Mouse (Mus musculus) stomach, postnatal 0 days (tissue): ENCODE data around the gene Cars.

Experiments used
- CTCF ChIP-seq: IDR thresholded peaks from 2 replicates; pipeline ENCODE4 v1.5.1; 2016; ENCODE audit warnings: antibody characterized with exemption, low read depth, mild to moderate bottlenecking, moderate library complexity
- EP300 ChIP-seq: optimal IDR thresholded peaks from 2 replicates; pipeline ENCODE3; 2016; ENCODE audit warnings: antibody characterized with exemption

DNA sequence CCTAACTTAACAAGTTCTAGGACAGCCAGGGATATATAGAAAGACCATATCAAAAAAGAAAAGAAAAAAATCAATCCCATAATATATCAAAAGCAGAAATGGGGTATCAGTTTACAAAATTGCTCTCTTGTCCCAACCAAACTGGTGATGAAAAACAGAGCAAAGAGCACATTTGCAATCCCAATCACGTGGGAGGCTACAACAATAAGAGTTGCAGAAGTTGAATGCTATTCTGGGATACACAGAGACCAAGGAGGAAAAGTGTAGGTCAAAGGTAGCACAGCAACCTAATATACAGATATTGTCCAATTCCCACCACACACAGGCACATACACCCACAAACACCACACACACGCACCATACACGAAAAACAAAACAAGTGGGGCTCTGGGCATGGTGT, 63.6 kb downstream of the Cars start:
- TF ChIP-seq EP300 (no peak), CTCF (no peak)
